Mouse (Mus musculus) heart, embryonic 12.5 days (tissue): ENCODE data around the gene Zdhhc16. TPM values are rescaled to one million over a fixed set of nuclear protein-coding genes. Genes with fewer than 3 reads are reported as not detected.

Experiments used
- ATAC-seq: fragments of 200-750 bp; cut with Nextera tagmentation; 2 replicates; pipeline ENCODE4 v1.8.0; 2017; ENCODE audit warnings: moderate TSS enrichment, moderate library complexity; ENCODE audit not compliant: insufficient number of reproducible peaks, low FRiP score
- H3K27ac ChIP-seq: fragments of 300-500 bp; sonication (generic); 2 replicates; pipeline ENCODE4 v1.5.1; 2016; ENCODE audit warnings: mild to moderate bottlenecking, moderate library complexity; ENCODE audit not compliant: poor library complexity, severe bottlenecking
- H3K27me3 ChIP-seq: fragments of 300-500 bp; sonication (generic); replicated peaks from 2 replicates; pipeline ENCODE4 v1.6.1; 2016; ENCODE audit warnings: mild to moderate bottlenecking, moderate library complexity
- H3K36me3 ChIP-seq: fragments of 300-500 bp; sonication (generic); 2 replicates; pipeline ENCODE4 v1.6.1; 2016; ENCODE audit warnings: mild to moderate bottlenecking, moderate library complexity
- H3K4me1 ChIP-seq: fragments of 300-500 bp; sonication (generic); replicated peaks from 2 replicates; pipeline ENCODE4 v1.6.1; 2016; ENCODE audit warnings: mild to moderate bottlenecking
- H3K4me2 ChIP-seq: fragments of 300-500 bp; sonication (generic); 2 replicates; pipeline ENCODE4 v1.6.1; 2016; ENCODE audit warnings: mild to moderate bottlenecking, moderate library complexity
- H3K4me3 ChIP-seq: fragments of 300-500 bp; sonication (generic); 2 replicates; pipeline ENCODE4 v1.5.1; 2016; ENCODE audit warnings: mild to moderate bottlenecking
- H3K9ac ChIP-seq: fragments of 300-500 bp; sonication (generic); 2 replicates; pipeline ENCODE4 v1.6.1; 2016; ENCODE audit warnings: mild to moderate bottlenecking, moderate library complexity
- H3K9me3 ChIP-seq: fragments of 300-500 bp; sonication (generic); replicated peaks from 2 replicates; pipeline ENCODE4 v1.6.1; 2016; ENCODE audit warnings: mild to moderate bottlenecking, moderate library complexity
- WGBS: fragments of 180-500 bp; shearing (Covaris S2); methylation state at CpG from one replicate; pipeline ENCODE4 v1.1.7; 2016; 5-methylcytosine and 5-hydroxymethylcytosine counted together
- polyA plus RNA-seq: library from polyadenylated mRNA; unstranded; fragments of >200 nt; fragmentation: Nextera tagmentation; extraction: Ambion mirVana; gene quantifications from 2 replicates; pipeline ENCODE4 v1.2.1, GENCODE M21; 2016

The Zdhhc16 gene
- polyA plus RNA-seq, 1 experiment from 2014 or later: 58.1 TPM

GRCm38 (mm10) chr19:41973891-41974794 is 40.9 kb downstream of the Zdhhc16 start:
- 70% methylated on average over 13 of the region's 13 CpGs for WGBS

GRCm38 (mm10) chr19:41980422-41980818 is 47.1 kb downstream of the Zdhhc16 start:
- peak overlapping the region; percentile 68 for H3K4me3 ChIP-seq
- no peaks in the 10 kb centered on the region for H3K36me3 ChIP-seq
- H3K9me3 ChIP-seq: no peaks in the 10 kb centered on the region
- H3K27me3 ChIP-seq: no peaks in the 10 kb centered on the region
- peak overlapping the region; percentile 73 for H3K9ac ChIP-seq
- under 1% methylated on average over 16 of the region's 16 CpGs for WGBS
- H3K27ac ChIP-seq: peak overlapping the region; percentile 84
- peaks cover 16% of the 10 kb centered on the region for H3K4me1 ChIP-seq
- peak overlapping the region; percentile 88 for H3K4me2 ChIP-seq
- ATAC-seq: no peak

More at GRCm38 (mm10) chr19:41973891-41974794, 40.9 kb downstream of the Zdhhc16 start:
- ATAC-seq: no peak
- peaks cover 5% of the 10 kb centered on the region; the same call in 1 of the 2 replicates for H3K4me1 ChIP-seq
- no peaks in the 10 kb centered on the region for H3K27me3 ChIP-seq
- H3K4me2 ChIP-seq: no peak overlapping the region
- no peaks in the 10 kb centered on the region for H3K9me3 ChIP-seq
- H3K36me3 ChIP-seq: peaks cover 5% of the 10 kb centered on the region
- H3K27ac ChIP-seq: no peak overlapping the region
- H3K9ac ChIP-seq: no peak overlapping the region
- no peak overlapping the region for H3K4me3 ChIP-seq

- no peaks in the 10 kb centered on the region for H3K9me3 ChIP-seq
- H3K4me3 ChIP-seq: peak within 1 kb of the TSS; percentile 68
- under 1% methylated on average over 66 of the region's 68 CpGs for WGBS
- no peaks in the 10 kb centered on the region for H3K36me3 ChIP-seq
- peak within 1 kb of the TSS; percentile 88 for H3K4me2 ChIP-seq
- H3K27me3 ChIP-seq: no peaks in the 10 kb centered on the region
- H3K27ac ChIP-seq: peak within 1 kb of the TSS; percentile 87
- peak; percentile 97 for ATAC-seq
- peak within 1 kb of the TSS; percentile 89 for H3K9ac ChIP-seq
- H3K4me1 ChIP-seq: peaks cover 16% of the 10 kb centered on the region
Measured at GRCm38 (mm10) chr19:41980819-41981594, 47.7 kb downstream of the Zdhhc16 start, which contains the start of gene Mms19. Gene Mms19, minus strand, starts transcription at chr19:41981157.

- no peak; the same call in 1 of the 2 replicates for ATAC-seq
- Histone ChIP-seq H3K4me1 (peaks cover 16% of the 10 kb centered on the region), H3K9me3 (no peaks in the 10 kb centered on the region), H3K27ac (peak within 1 kb of the TSS; percentile 87), H3K4me2 (peak within 1 kb of the TSS; percentile 88), H3K9ac (peak within 1 kb of the TSS; percentile 89), H3K27me3 (no peaks in the 10 kb centered on the region), H3K4me3 (peak within 1 kb of the TSS; percentile 68), H3K36me3 (no peaks in the 10 kb centered on the region)
- 0% methylated on average over 33 of the region's 33 CpGs for WGBS
Measured at GRCm38 (mm10) chr19:41981595-41981927, 48.3 kb downstream of the Zdhhc16 start, which contains the start of gene Ubtd1. Gene Ubtd1, plus strand, starts transcription at chr19:41981763.

- under 1% methylated on average over 74 of the region's 74 CpGs for whole genome bisulfite sequencing
- H3K4me3 ChIP-seq: peak overlapping the region; percentile 68
- ATAC-seq: no peak
- H3K27ac ChIP-seq: peak overlapping the region; percentile 87
- H3K36me3 ChIP-seq: no peaks in the 10 kb centered on the region
- H3K9ac ChIP-seq: peak overlapping the region; percentile 89
- H3K4me1 ChIP-seq: peaks cover 16% of the 10 kb centered on the region
- no peaks in the 10 kb centered on the region for H3K27me3 ChIP-seq
- H3K4me2 ChIP-seq: peak overlapping the region; percentile 85
- H3K9me3 ChIP-seq: no peaks in the 10 kb centered on the region
Measured at GRCm38 (mm10) chr19:41981931-41982790, 48.9 kb downstream of the Zdhhc16 start.

- Histone ChIP-seq H3K4me3 (peak overlapping the region; percentile 68), H3K36me3 (no peaks in the 10 kb centered on the region), H3K27me3 (no peaks in the 10 kb centered on the region), H3K27ac (peak overlapping the region; percentile 87), H3K9ac (peak overlapping the region; percentile 89), H3K9me3 (no peaks in the 10 kb centered on the region), H3K4me1 (peaks cover 16% of the 10 kb centered on the region), H3K4me2 (peak overlapping the region; percentile 85)
- WGBS: 8% methylated on average over 4 of the region's 4 CpGs
- ATAC-seq: no peak
Measured at GRCm38 (mm10) chr19:41982791-41983150, 49.5 kb downstream of the Zdhhc16 start.

GRCm38 (mm10) chr19:41985994-41986393 is 52.7 kb downstream of the Zdhhc16 start:
- H3K27ac ChIP-seq: no peak overlapping the region
- H3K4me3 ChIP-seq: no peak overlapping the region
- H3K27me3 ChIP-seq: no peaks in the 10 kb centered on the region
- no peaks in the 10 kb centered on the region for H3K9me3 ChIP-seq
- peaks cover 19% of the 10 kb centered on the region for H3K4me1 ChIP-seq
- no peak overlapping the region for H3K4me2 ChIP-seq
- ATAC-seq: no peak
- no peak overlapping the region for H3K9ac ChIP-seq
- 84% methylated on average over 5 of the region's 5 CpGs for WGBS
- H3K36me3 ChIP-seq: no peaks in the 10 kb centered on the region

GRCm38 (mm10) chr19:41987206-41987605 is 53.9 kb downstream of the Zdhhc16 start:
- 88% methylated on average over 4 of the region's 4 CpGs for WGBS
- Histone ChIP-seq H3K36me3 (no peaks in the 10 kb centered on the region), H3K27ac (no peak overlapping the region), H3K27me3 (no peaks in the 10 kb centered on the region), H3K4me3 (no peak overlapping the region), H3K9me3 (no peaks in the 10 kb centered on the region), H3K9ac (no peak overlapping the region), H3K4me2 (no peak overlapping the region), H3K4me1 (peaks cover 26% of the 10 kb centered on the region)
- no peak for ATAC-seq

- H3K4me2 ChIP-seq: no peak overlapping the region
- no peak for ATAC-seq
- H3K4me1 ChIP-seq: peaks cover 22% of the 10 kb centered on the region
- no peaks in the 10 kb centered on the region for H3K36me3 ChIP-seq
- no peaks in the 10 kb centered on the region for H3K27me3 ChIP-seq
- no peaks in the 10 kb centered on the region for H3K9me3 ChIP-seq
- WGBS: 77% methylated on average over 6 of the region's 6 CpGs
- no peak overlapping the region for H3K9ac ChIP-seq
- H3K4me3 ChIP-seq: no peak overlapping the region
- H3K27ac ChIP-seq: no peak overlapping the region
Measured at GRCm38 (mm10) chr19:41989810-41990209, 56.5 kb downstream of the Zdhhc16 start.

- no peak overlapping the region for H3K4me2 ChIP-seq
- ATAC-seq: no peak
Measured at GRCm38 (mm10) chr19:41991926-41992477, 58.7 kb downstream of the Zdhhc16 start.

More at GRCm38 (mm10) chr19:41991926-41992477, 58.7 kb downstream of the Zdhhc16 start:
- H3K9me3 ChIP-seq: no peaks in the 10 kb centered on the region
- H3K9ac ChIP-seq: no peak overlapping the region
- 32% methylated on average over 6 of the region's 6 CpGs for WGBS
- no peaks in the 10 kb centered on the region for H3K27me3 ChIP-seq
- H3K4me3 ChIP-seq: no peak overlapping the region
- no peak overlapping the region for H3K27ac ChIP-seq
- no peaks in the 10 kb centered on the region for H3K36me3 ChIP-seq
- H3K4me1 ChIP-seq: peaks cover 41% of the 10 kb centered on the region
